Mouse (Mus musculus): ENCODE results near the gene Phf8. TPM values are rescaled to one million over a fixed set of nuclear protein-coding genes. Genes with fewer than 3 reads are reported as not detected.
A peak's percentile ranks its signal among the peaks of the same experiment; 100 is the strongest.

Phf8 gene
- total and polyA plus RNA-seq, 2 experiments from 2014 or later: 7.4 to 21.4 TPM

DNA sequence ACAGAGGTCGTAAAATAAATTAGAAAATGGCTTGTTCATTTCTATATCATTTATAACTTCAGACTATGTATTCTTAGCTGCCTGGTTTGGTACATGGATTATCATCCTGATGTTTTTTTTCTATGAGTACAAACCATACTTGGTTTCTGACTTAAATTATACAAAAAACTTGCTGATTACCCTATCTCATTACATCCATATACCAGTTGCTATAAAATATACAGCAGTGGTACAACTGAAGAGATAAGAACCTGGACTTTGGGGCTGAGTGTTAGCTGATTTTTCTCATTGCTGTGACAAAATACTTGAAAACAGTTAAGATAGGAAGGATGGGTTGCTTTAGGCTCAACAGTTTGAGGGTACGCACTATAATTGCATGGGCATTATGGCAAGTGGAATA, 6.8 kb upstream of the Phf8 start:
- H3K4me1 ChIP-seq (ENCODE audit: insufficient read depth): no peaks in the 10 kb centered on the region
- 95% methylated on average over 2 of the region's 2 CpGs for WGBS
- no peak overlapping the region for H3K4me2 ChIP-seq (ENCODE audit: low read depth)
- no peak for ATAC-seq
- H3K4me3 ChIP-seq (ENCODE audit: low read depth, low read length): no peak overlapping the region
- H3K36me3 ChIP-seq (ENCODE audit: insufficient read depth): no peaks in the 10 kb centered on the region
- DNase-seq: no peak
- no peaks in the 10 kb centered on the region for H3K9me3 ChIP-seq (ENCODE audit: low read length)
- H3K27ac ChIP-seq (ENCODE audit: low read depth, low read length): no peak overlapping the region
- TF ChIP-seq CTCF (IDR thresholded peaks at IDR 0.05; ENCODE audit: low read depth): no peak
- no peak overlapping the region for H3K9ac ChIP-seq
- no peaks in the 10 kb centered on the region for H3K27me3 ChIP-seq (ENCODE audit: insufficient read depth, low read length)

DNA sequence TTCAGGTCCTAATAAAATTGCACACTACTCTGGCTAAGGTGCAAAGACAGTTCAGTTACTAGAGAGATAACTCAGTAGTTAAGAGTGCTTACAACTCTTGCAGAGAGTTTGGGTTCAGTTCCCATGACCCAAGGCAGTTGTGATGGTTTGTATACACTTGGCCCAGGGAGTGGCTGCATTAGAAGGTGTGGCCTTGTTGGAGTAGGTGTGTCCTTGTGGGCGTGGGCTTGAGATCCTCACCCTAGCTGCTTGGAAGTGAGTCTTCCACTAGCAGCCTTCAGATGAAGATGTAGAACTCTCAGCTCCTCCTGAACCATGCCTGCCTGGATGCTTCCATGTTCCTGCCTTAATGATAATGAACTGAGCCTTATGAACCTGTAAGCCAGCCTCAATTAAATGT, 2.3 kb upstream of the Phf8 start:
- 63% methylated on average over 1 of the region's 1 CpGs for WGBS
- no peak for TF ChIP-seq CTCF (IDR thresholded peaks at IDR 0.05; ENCODE audit: low read depth)

DNA sequence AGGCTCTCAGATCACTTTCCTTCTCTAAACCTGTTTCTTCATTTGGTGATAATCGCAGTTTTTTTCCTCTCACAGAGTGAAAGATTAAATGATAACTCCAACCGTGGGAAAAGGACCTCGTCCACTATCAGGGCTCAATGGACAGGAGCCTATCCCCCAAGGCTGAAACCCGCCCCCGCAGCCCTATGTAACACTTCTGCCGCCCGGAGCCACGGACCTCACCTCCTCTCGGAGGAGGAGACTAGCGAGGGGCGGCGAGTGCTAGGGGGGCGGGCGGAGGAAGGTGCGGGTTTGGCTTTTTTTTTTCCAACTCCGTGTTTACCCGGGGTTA, 380 bp upstream of the Phf8 start:
- TF ChIP-seq CTCF (IDR thresholded peaks at IDR 0.05; ENCODE audit: low read depth): no peak
- H3K4me2 ChIP-seq (ENCODE audit: low read depth): peak overlapping the region; percentile 39
- no peaks in the 10 kb centered on the region for H3K36me3 ChIP-seq (ENCODE audit: insufficient read depth)
- no peaks in the 10 kb centered on the region for H3K9me3 ChIP-seq (ENCODE audit: low read length)
- WGBS: 34% methylated on average over 17 of the region's 17 CpGs
- no peaks in the 10 kb centered on the region for H3K27me3 ChIP-seq (ENCODE audit: insufficient read depth, low read length)
- H3K4me3 ChIP-seq (ENCODE audit: low read depth, low read length): peak overlapping the region; percentile 50
- no peak for DNase-seq
- no peaks in the 10 kb centered on the region for H3K4me1 ChIP-seq (ENCODE audit: insufficient read depth)
- peak overlapping the region; percentile 96 for H3K27ac ChIP-seq (ENCODE audit: low read depth, low read length)
- H3K9ac ChIP-seq: peak overlapping the region; percentile 66
- ATAC-seq: no peak

More for the DNA sequence above, 2.3 kb upstream of the Phf8 start:
- H3K4me2 ChIP-seq (ENCODE audit: low read depth): no peak overlapping the region
- no peaks in the 10 kb centered on the region for H3K9me3 ChIP-seq (ENCODE audit: low read length)
- H3K9ac ChIP-seq: no peak overlapping the region
- no peaks in the 10 kb centered on the region for H3K36me3 ChIP-seq (ENCODE audit: insufficient read depth)
- no peak overlapping the region for H3K27ac ChIP-seq (ENCODE audit: low read depth, low read length)
- H3K4me3 ChIP-seq (ENCODE audit: low read depth, low read length): no peak overlapping the region
- ATAC-seq (no peak), DNase-seq (no peak)
- no peaks in the 10 kb centered on the region for H3K27me3 ChIP-seq (ENCODE audit: insufficient read depth, low read length)
- H3K4me1 ChIP-seq (ENCODE audit: insufficient read depth): no peaks in the 10 kb centered on the region

DNA sequence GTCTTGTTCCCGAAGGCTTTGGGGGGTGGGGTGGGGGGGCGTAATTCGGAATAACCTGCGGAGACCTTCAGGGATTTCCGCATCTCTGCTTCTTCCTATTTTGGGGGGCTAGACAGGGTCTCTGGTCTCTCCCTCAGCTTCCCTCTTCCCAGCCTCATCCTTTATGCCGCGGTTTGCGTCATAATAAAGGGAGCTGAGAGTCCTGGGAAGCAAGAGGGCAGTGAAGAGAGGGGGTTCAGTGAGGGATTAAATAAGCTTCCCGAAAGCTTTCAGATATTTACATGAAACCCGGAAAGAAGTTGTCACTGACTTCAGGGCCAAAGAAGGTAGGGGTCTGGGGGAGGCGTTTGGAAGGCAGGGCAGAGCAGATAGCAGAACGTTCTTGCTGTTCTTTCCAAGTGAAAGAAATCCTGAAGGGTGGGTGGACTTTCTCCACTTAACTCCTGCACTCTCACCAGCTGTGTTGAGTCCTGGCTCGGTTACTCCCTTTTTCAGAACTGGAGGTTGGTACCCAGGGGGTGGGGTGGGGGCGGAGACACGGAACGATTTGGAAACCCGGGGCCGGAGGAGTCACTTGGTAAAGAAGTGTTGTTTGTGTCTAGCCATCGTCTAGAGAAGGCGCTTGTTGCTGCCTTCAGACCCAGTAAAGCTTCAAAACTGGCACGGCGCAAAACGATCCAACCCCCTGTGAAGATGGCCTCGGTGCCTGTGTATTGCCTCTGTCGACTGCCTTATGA, 1.5 kb downstream of the Phf8 start:
- Histone ChIP-seq H3K4me3 (ENCODE audit: low read depth, low read length) (peak overlapping the region; percentile 50), H3K4me1 (ENCODE audit: insufficient read depth) (no peaks in the 10 kb centered on the region), H3K9me3 (ENCODE audit: low read length) (no peaks in the 10 kb centered on the region), H3K27ac (ENCODE audit: low read depth, low read length) (peak overlapping the region; percentile 96), H3K4me2 (ENCODE audit: low read depth) (peak overlapping the region; percentile 55), H3K27me3 (ENCODE audit: insufficient read depth, low read length) (no peaks in the 10 kb centered on the region), H3K36me3 (ENCODE audit: insufficient read depth) (no peaks in the 10 kb centered on the region), H3K9ac (peak overlapping the region; percentile 66)
- peak; percentile 10 for DNase-seq
- 32% methylated on average over 25 of the region's 25 CpGs for WGBS
- ATAC-seq: no peak
- TF ChIP-seq CTCF (IDR thresholded peaks at IDR 0.05; ENCODE audit: low read depth): no peak

DNA sequence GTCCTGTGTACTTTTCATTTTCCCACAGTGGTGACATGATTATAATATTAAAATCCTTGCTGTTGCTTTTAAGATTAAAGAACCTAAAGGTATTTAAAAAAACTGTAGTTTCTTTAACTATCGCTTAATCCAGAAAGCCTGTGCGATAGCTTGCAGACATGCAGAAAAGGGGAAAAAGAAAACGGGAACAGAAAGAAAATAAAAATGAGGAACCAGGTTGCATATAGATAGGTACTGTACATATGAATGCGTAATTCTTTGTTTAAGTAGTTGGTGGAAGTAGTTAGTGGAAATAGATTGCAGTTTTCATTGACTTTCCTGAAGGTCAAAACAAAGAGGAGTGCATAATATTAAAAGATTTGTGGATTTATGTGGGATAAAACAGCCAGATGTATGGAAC, 32.9 kb downstream of the Phf8 start:
- no peak overlapping the region for H3K4me2 ChIP-seq (ENCODE audit: low read depth)
- peaks cover 17% of the 10 kb centered on the region for H3K36me3 ChIP-seq (ENCODE audit: insufficient read depth)
- no peak overlapping the region for H3K4me3 ChIP-seq (ENCODE audit: low read depth, low read length)
- H3K9me3 ChIP-seq (ENCODE audit: low read length): no peaks in the 10 kb centered on the region
- ATAC-seq (no peak), DNase-seq (no peak)
- no peak overlapping the region for H3K9ac ChIP-seq
- no peak overlapping the region for H3K27ac ChIP-seq (ENCODE audit: low read depth, low read length)
- TF ChIP-seq CTCF (IDR thresholded peaks at IDR 0.05; ENCODE audit: low read depth): no peak
- no peaks in the 10 kb centered on the region for H3K27me3 ChIP-seq (ENCODE audit: insufficient read depth, low read length)
- H3K4me1 ChIP-seq (ENCODE audit: insufficient read depth): no peaks in the 10 kb centered on the region
- 88% methylated on average over 4 of the region's 4 CpGs for WGBS

DNA sequence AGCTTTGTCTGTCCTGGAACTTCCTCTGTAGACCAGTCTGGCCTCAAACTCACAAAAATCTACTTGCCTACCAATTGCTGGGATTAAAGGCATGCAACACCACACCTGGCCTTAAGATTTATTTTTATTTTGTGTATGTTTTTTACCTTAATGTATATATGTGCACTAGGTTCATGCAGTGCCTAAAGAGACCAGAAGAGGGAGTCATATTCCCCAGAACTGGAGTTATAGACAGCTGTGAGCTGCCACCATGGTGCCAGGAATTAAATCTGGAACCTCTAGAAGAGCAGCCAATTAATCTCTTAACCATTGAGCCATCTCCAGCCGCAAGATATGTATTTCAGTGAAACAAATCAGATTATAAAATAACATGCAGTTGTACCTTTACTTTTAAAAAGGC, 54.7 kb downstream of the Phf8 start:
- Histone ChIP-seq H3K4me2 (ENCODE audit: low read depth) (no peak overlapping the region), H3K36me3 (ENCODE audit: insufficient read depth) (peaks cover 6% of the 10 kb centered on the region; the same call in 1 of the 2 replicates), H3K27ac (ENCODE audit: low read depth, low read length) (no peak overlapping the region), H3K27me3 (ENCODE audit: insufficient read depth, low read length) (no peaks in the 10 kb centered on the region), H3K9ac (no peak overlapping the region), H3K4me3 (ENCODE audit: low read depth, low read length) (no peak overlapping the region), H3K4me1 (ENCODE audit: insufficient read depth) (no peaks in the 10 kb centered on the region), H3K9me3 (ENCODE audit: low read length) (no peaks in the 10 kb centered on the region)
- ATAC-seq (no peak), DNase-seq (no peak)
- no peak for TF ChIP-seq CTCF (IDR thresholded peaks at IDR 0.05; ENCODE audit: low read depth)
- 94% methylated on average over 1 of the region's 1 CpGs for WGBS

DNA sequence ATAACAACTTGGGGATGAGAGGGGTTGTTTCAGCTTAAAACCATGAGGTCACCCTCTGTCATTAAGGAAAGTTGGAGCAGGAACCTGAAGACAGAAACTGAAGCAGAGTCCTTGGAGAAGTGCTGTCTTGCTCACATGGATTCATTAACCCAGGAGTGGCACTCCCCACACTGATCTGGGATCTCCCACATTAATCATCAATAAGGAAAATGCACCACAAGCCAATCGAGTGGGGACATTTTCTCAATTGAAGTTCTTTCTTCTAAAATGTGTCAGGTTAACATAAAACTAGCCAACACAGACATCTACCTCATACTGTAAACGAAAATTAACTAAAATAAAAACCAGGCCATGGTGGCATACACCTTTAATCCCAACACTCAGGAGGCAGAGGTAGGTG, 122.9 kb downstream of the Phf8 start:
- ATAC-seq (no peak), DNase-seq (no peak)
- TF ChIP-seq CTCF (IDR thresholded peaks at IDR 0.05; ENCODE audit: low read depth): no peak
- H3K9me3 ChIP-seq (ENCODE audit: low read length): no peaks in the 10 kb centered on the region
- H3K36me3 ChIP-seq (ENCODE audit: insufficient read depth): no peaks in the 10 kb centered on the region
- H3K4me3 ChIP-seq (ENCODE audit: low read depth, low read length): no peak overlapping the region
- 76% methylated on average over 2 of the region's 2 CpGs for WGBS
- no peaks in the 10 kb centered on the region for H3K27me3 ChIP-seq (ENCODE audit: insufficient read depth, low read length)
- no peak overlapping the region for H3K9ac ChIP-seq
- H3K27ac ChIP-seq (ENCODE audit: low read depth, low read length): no peak overlapping the region
- no peak overlapping the region for H3K4me2 ChIP-seq (ENCODE audit: low read depth)
- H3K4me1 ChIP-seq (ENCODE audit: insufficient read depth): no peaks in the 10 kb centered on the region
